Mouse (Mus musculus): Measurements from ENCODE around the gene Bmt2. TPM values are rescaled to one million over a fixed set of nuclear protein-coding genes. Genes with fewer than 3 reads are reported as not detected.

Gene Bmt2
- polyA plus RNA-seq, 1 experiment, result 2.8 TPM

DNA sequence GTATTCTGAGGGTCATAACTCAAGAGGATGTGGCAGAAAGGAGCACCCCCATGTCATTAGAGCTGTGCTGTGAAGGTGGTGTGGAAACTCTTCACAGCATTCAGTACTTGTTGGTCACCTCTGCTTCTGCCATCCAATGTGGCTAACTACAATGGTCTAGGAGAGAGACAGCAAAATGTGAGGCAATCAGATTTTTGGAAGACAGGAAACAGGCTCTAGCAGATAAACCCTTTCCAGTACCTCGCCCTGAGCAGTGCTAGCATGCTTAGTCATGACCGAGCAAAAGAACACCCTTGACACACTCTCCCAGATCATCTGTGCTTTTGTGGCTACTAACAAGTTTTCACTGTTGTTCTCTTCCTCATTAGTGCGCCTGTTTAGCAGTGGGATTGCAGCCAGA lies 60.7 kb downstream of the Bmt2 start:
- H3K36me3 ChIP-seq (ENCODE audit: control insufficient read depth, insufficient read depth), result no peaks in the 10 kb centered on the region
- H3K27me3 ChIP-seq (ENCODE audit: control insufficient read depth, insufficient read depth, insufficient read length), result no peaks in the 10 kb centered on the region
- no peak overlapping the region for H3ac ChIP-seq (ENCODE audit: control insufficient read depth, insufficient read length)
- TF ChIP-seq POLR2A (IDR thresholded peaks at IDR 0.05; ENCODE audit: insufficient read length, low read depth) (no peak), SRF (IDR thresholded peaks at IDR 0.05; ENCODE audit: control insufficient read depth, insufficient read length, low read depth) (no peak)
- H3K4me2 ChIP-seq (ENCODE audit: low read depth), result no peak overlapping the region
- no peak overlapping the region for H3K4me3 ChIP-seq
- H3K79me2 ChIP-seq (ENCODE audit: control insufficient read depth, insufficient read depth), result no peaks in the 10 kb centered on the region

DNA sequence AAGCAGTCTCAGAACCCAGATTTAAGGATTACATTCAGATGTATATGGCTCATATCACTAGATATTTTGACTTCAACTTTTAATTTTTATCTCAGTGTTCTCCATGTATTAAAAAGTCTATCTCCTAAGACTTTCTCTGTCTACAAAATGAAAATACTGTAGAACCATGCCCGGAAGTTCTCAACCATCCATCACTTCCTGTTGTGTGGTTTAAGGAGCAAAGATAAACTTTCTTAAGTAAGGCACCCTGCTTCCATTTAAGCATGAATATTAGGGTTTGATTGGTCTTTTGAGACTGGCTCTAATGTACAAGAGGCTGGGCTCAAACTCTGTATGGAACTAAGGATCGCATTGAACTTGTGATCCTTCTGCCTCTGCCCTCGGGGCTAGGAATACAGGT lies 63.2 kb downstream of the Bmt2 start:
- Histone ChIP-seq H3K79me2 (ENCODE audit: control insufficient read depth, insufficient read depth) (no peaks in the 10 kb centered on the region), H3ac (ENCODE audit: control insufficient read depth, insufficient read length) (no peak overlapping the region), H3K27me3 (ENCODE audit: control insufficient read depth, insufficient read depth, insufficient read length) (no peaks in the 10 kb centered on the region), H3K36me3 (ENCODE audit: control insufficient read depth, insufficient read depth) (no peaks in the 10 kb centered on the region), H3K4me3 (no peak overlapping the region), H3K4me2 (ENCODE audit: low read depth) (no peak overlapping the region)
- TF ChIP-seq CEBPB (IDR thresholded peaks at IDR 0.05; ENCODE audit: insufficient read depth, poor library complexity, severe bottlenecking), result no peak
- TF ChIP-seq POLR2A (IDR thresholded peaks at IDR 0.05; ENCODE audit: insufficient read length, low read depth), result no peak
- no peak for TF ChIP-seq MYOD1 (IDR thresholded peaks at IDR 0.05; ENCODE audit: control insufficient read depth in 1 of 3, insufficient read length in 2 of 3, low read depth in 2 of 3)
- no peak for TF ChIP-seq SRF (IDR thresholded peaks at IDR 0.05; ENCODE audit: control insufficient read depth, insufficient read length, low read depth)
- TF ChIP-seq MYOG (IDR thresholded peaks at IDR 0.05; ENCODE audit: control insufficient read depth in 1 of 3, insufficient read depth in 1 of 3, insufficient read length in 2 of 3, low read depth in 2 of 3), result no peak
- no peak for TF ChIP-seq USF1 (IDR thresholded peaks at IDR 0.05; ENCODE audit: low read depth)
- no peak for TF ChIP-seq TCF12 (IDR thresholded peaks at IDR 0.05; ENCODE audit: insufficient read depth, poor library complexity, severe bottlenecking)
- no peak for TF ChIP-seq E2F4 (IDR thresholded peaks at IDR 0.05; ENCODE audit: insufficient read depth)
- TF ChIP-seq MAX (IDR thresholded peaks at IDR 0.05; ENCODE audit: low read depth), result no peak
- TF ChIP-seq REST (IDR thresholded peaks at IDR 0.05; ENCODE audit: insufficient read depth, insufficient read length), result no peak
- TF ChIP-seq POLR2AphosphoS2 (IDR thresholded peaks at IDR 0.05; ENCODE audit: insufficient read length, low read depth), result no peak
- no peak for TF ChIP-seq TCF3 (IDR thresholded peaks at IDR 0.05; ENCODE audit: insufficient read length, low read depth)

DNA sequence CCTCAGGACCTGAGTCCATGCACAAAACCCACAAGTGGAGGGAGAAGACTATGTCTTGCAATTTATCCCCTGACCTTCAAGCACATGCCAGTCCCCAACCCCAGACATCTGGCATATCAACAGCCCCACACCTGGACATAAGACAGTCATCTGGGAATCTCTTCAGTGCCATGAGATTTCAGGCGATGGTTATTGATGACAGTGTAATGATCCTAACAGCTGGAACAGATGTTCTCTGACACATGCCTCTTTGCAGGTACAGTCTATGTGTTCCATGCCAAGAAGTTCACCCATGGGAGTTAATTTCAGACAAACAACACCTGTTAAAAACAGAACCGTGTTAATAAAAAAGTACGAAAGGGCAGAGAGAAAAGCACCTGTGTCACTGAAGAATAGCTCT lies 64.1 kb downstream of the Bmt2 start:
- no peak overlapping the region for H3ac ChIP-seq (ENCODE audit: control insufficient read depth, insufficient read length)
- no peaks in the 10 kb centered on the region for H3K36me3 ChIP-seq (ENCODE audit: control insufficient read depth, insufficient read depth)
- H3K4me3 ChIP-seq, result no peak overlapping the region
- no peak overlapping the region for H3K4me2 ChIP-seq (ENCODE audit: low read depth)
- no peaks in the 10 kb centered on the region for H3K79me2 ChIP-seq (ENCODE audit: control insufficient read depth, insufficient read depth)
- H3K27me3 ChIP-seq (ENCODE audit: control insufficient read depth, insufficient read depth, insufficient read length), result no peaks in the 10 kb centered on the region
- TF ChIP-seq SRF (IDR thresholded peaks at IDR 0.05; ENCODE audit: control insufficient read depth, insufficient read length, low read depth) (no peak), USF1 (IDR thresholded peaks at IDR 0.05; ENCODE audit: low read depth) (no peak), MYOD1 (IDR thresholded peaks at IDR 0.05; ENCODE audit: control insufficient read depth in 1 of 3, insufficient read length in 2 of 3, low read depth in 2 of 3) (no peak), CEBPB (IDR thresholded peaks at IDR 0.05; ENCODE audit: insufficient read depth, poor library complexity, severe bottlenecking) (no peak)

DNA sequence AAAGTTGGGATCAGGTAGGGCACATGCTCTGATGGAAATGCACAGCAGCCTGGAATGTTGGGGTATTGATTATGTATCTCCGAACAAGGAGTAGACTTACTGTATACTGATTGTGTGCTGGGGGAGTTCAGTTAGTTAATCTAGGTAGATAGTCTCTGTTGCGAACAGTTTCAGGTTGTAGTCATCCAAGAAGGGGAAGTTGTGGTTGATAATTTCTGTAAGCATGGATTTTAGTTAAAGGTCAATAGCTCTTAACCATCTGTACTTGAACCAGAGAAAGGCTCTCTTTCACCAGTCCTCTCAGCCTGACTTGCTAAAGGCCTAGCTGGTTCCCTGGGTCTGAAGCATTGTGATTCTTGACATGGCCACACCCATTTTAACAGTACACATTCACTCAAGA lies 66.9 kb downstream of the Bmt2 start:
- no peak overlapping the region for H3K4me2 ChIP-seq (ENCODE audit: low read depth)
- TF ChIP-seq MYOD1 (IDR thresholded peaks at IDR 0.05; ENCODE audit: control insufficient read depth in 1 of 3, insufficient read length in 2 of 3, low read depth in 2 of 3), result no peak
- TF ChIP-seq POLR2AphosphoS2 (IDR thresholded peaks at IDR 0.05; ENCODE audit: insufficient read length, low read depth), result no peak
- H3ac ChIP-seq (ENCODE audit: control insufficient read depth, insufficient read length), result no peak overlapping the region
- H3K79me2 ChIP-seq (ENCODE audit: control insufficient read depth, insufficient read depth), result peaks cover 14% of the 10 kb centered on the region
- no peaks in the 10 kb centered on the region for H3K27me3 ChIP-seq (ENCODE audit: control insufficient read depth, insufficient read depth, insufficient read length)
- no peak overlapping the region for H3K4me3 ChIP-seq
- no peaks in the 10 kb centered on the region for H3K36me3 ChIP-seq (ENCODE audit: control insufficient read depth, insufficient read depth)

DNA sequence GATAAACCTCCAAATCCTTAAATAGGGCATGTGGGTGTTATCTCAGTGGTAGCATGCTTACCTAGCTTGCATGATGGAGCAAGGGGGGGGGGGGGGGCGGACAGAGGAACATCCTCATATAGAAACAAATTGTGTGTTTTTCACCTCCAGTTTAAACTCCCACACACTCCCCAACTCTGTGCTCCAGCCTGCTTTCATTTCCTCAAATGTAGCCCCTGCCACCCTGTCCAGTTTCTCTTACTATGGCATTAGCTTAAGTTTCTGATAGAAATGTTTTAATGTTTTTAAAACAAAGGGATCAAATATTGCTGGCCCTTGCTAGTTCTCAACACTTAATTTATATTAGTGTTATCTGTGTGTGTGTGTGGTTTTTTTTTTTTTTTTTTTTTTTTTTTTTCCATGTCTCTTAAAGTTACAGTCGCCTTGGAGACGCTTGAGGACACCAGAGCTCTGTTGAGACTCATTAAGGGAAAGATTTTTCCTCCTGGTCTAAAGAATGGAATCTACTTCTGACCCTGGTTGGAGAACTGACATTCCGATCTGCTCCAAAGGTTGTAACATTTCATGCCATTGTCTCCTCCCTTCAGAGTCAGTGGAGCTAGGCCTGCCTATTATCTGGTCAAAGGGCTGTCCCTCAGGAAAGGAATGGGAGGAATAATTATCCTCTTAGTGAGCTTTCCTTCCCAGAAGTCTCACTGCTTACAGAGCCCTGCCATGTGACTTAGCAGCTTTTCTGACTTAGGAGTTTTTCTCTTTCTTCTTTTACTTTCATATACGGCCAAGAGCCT lies 68.2 kb downstream of the Bmt2 start:
- Histone ChIP-seq H3K27me3 (ENCODE audit: control insufficient read depth, insufficient read depth, insufficient read length) (no peaks in the 10 kb centered on the region), H3K36me3 (ENCODE audit: control insufficient read depth, insufficient read depth) (no peaks in the 10 kb centered on the region), H3ac (ENCODE audit: control insufficient read depth, insufficient read length) (no peak overlapping the region), H3K79me2 (ENCODE audit: control insufficient read depth, insufficient read depth) (peaks cover 25% of the 10 kb centered on the region), H3K4me2 (ENCODE audit: low read depth) (no peak overlapping the region), H3K4me3 (no peak overlapping the region)
- TF ChIP-seq TCF12 (IDR thresholded peaks at IDR 0.05; ENCODE audit: insufficient read depth, poor library complexity, severe bottlenecking) (no peak), E2F4 (IDR thresholded peaks at IDR 0.05; ENCODE audit: insufficient read depth) (no peak), MAX (IDR thresholded peaks at IDR 0.05; ENCODE audit: low read depth) (no peak), MYOG (IDR thresholded peaks at IDR 0.05; ENCODE audit: control insufficient read depth in 1 of 3, insufficient read depth in 1 of 3, insufficient read length in 2 of 3, low read depth in 2 of 3) (no peak), POLR2A (IDR thresholded peaks at IDR 0.05; ENCODE audit: insufficient read length, low read depth) (no peak), TCF3 (IDR thresholded peaks at IDR 0.05; ENCODE audit: insufficient read length, low read depth) (no peak), SRF (IDR thresholded peaks at IDR 0.05; ENCODE audit: control insufficient read depth, insufficient read length, low read depth) (no peak), REST (IDR thresholded peaks at IDR 0.05; ENCODE audit: insufficient read depth, insufficient read length) (no peak), CEBPB (IDR thresholded peaks at IDR 0.05; ENCODE audit: insufficient read depth, poor library complexity, severe bottlenecking) (no peak), POLR2AphosphoS2 (IDR thresholded peaks at IDR 0.05; ENCODE audit: insufficient read length, low read depth) (no peak), MYOD1 (IDR thresholded peaks at IDR 0.05; ENCODE audit: control insufficient read depth in 1 of 3, insufficient read length in 2 of 3, low read depth in 2 of 3) (no peak), USF1 (IDR thresholded peaks at IDR 0.05; ENCODE audit: low read depth) (no peak)

Data from myocyte (in vitro differentiated cells).